ENCODE assay signal across 8 mouse cellular contexts in genomic region chr16:8470132-8470531, GRCm38 (mm10). TPM values are rescaled to one million over a fixed set of nuclear protein-coding genes. Genes with fewer than 3 reads are reported as not detected.
DNase-seq lines count a peak whose midpoint lies in the region; ATAC-seq and TF ChIP-seq lines count a peak whose summit lies in the region.

No protein-coding gene starts in this region.

- 0 out of 2 replicates have a peak, but pooled peaks have one; percentile 20 for ATAC-seq in kidney, embryonic 14.5 days (ENCODE audit: low FRiP score, low TSS enrichment)
- peak; percentile 19; the same call in 1 of the 2 replicates for ATAC-seq in common myeloid progenitor, adult 5-6 weeks (replicated peaks; ENCODE audit: low read depth, poor library complexity, severe bottlenecking)
- ATAC-seq in hindbrain, postnatal 0 days, result peak; percentile 41; the same call in 1 of the 2 replicates
- ATAC-seq in midbrain, embryonic 15.5 days (replicated peaks), result peak; percentile 78

- no peak overlapping the region for H3K27ac ChIP-seq in kidney, embryonic 14.5 days (ENCODE audit: low read depth, low read length)
- H3K27ac ChIP-seq in hindbrain, postnatal 0 days, result 0 out of 2 replicates have a peak overlapping the region, but pooled peaks have one; percentile 73
- no peak overlapping the region for H3K27ac ChIP-seq in midbrain, embryonic 15.5 days

- 79% methylated on average over 2 of the region's 2 CpGs for WGBS in kidney, embryonic 14.5 days
- WGBS in hindbrain, postnatal 0 days, result 81% methylated on average over 2 of the region's 2 CpGs
- WGBS in midbrain, embryonic 15.5 days, result 74% methylated on average over 2 of the region's 2 CpGs

- H3K9ac ChIP-seq in kidney, embryonic 14.5 days (ENCODE audit: low read depth, low read length), result no peak overlapping the region; the same call in 1 of the 2 replicates
- no peak overlapping the region for H3K9ac ChIP-seq in hindbrain, postnatal 0 days (replicated peaks; ENCODE audit: low read length)
- H3K9ac ChIP-seq in midbrain, embryonic 15.5 days, result 0 out of 2 replicates have a peak overlapping the region, but pooled peaks have one; percentile 82

- H3K4me2 ChIP-seq in kidney, embryonic 14.5 days (replicated peaks; ENCODE audit: low read depth, low read length), result peak overlapping the region; percentile 54
- H3K4me2 ChIP-seq in hindbrain, postnatal 0 days (ENCODE audit: low read depth, low read length), result peak overlapping the region; percentile 72
- peak overlapping the region; percentile 92 for H3K4me2 ChIP-seq in midbrain, embryonic 15.5 days

- H3K27me3 ChIP-seq in kidney, embryonic 14.5 days (ENCODE audit: control insufficient read depth, insufficient read depth, low read length), result no peaks in the 10 kb centered on the region
- H3K27me3 ChIP-seq in hindbrain, postnatal 0 days (ENCODE audit: insufficient read depth, low read length), result no peaks in the 10 kb centered on the region
- H3K27me3 ChIP-seq in midbrain, embryonic 15.5 days (replicated peaks), result 0 out of 2 replicates have a peak, but pooled peaks cover 3% of the 10 kb centered on the region

- no peak for DNase-seq in kidney, postnatal 14 days
- DNase-seq in hindbrain, postnatal 0 days (ENCODE audit: low spot score), result no peak
- no peak for DNase-seq in urinary bladder, adult 2 months (ENCODE audit: low spot score)
- DNase-seq in thymus, postnatal 14 days, result no peak
- no peak for DNase-seq in adrenal gland, adult 8-10 months

- peak overlapping the region; percentile 76 for H3K4me3 ChIP-seq in kidney, embryonic 14.5 days (ENCODE audit: low read length)
- peak overlapping the region; percentile 60 for H3K4me3 ChIP-seq in hindbrain, postnatal 0 days (ENCODE audit: low read length)
- peak overlapping the region; percentile 89 for H3K4me3 ChIP-seq in midbrain, embryonic 15.5 days

- TF ChIP-seq CTCF in hindbrain, postnatal 0 days (IDR thresholded peaks at IDR 0.05; ENCODE audit: low read depth), result no peak

- H3K36me3 ChIP-seq in kidney, embryonic 14.5 days (ENCODE audit: control insufficient read depth, insufficient read depth, low read length), result no peaks in the 10 kb centered on the region; the same call in 1 of the 2 replicates
- H3K36me3 ChIP-seq in hindbrain, postnatal 0 days (ENCODE audit: insufficient read depth, low read length), result no peaks in the 10 kb centered on the region
- no peaks in the 10 kb centered on the region for H3K36me3 ChIP-seq in midbrain, embryonic 15.5 days (replicated peaks)

- H3K9me3 ChIP-seq in kidney, embryonic 14.5 days (ENCODE audit: control insufficient read depth, low read length), result no peaks in the 10 kb centered on the region
- H3K9me3 ChIP-seq in hindbrain, postnatal 0 days (ENCODE audit: low read length), result no peaks in the 10 kb centered on the region
- H3K9me3 ChIP-seq in midbrain, embryonic 15.5 days, result no peaks in the 10 kb centered on the region

- H3K4me1 ChIP-seq in kidney, embryonic 14.5 days (ENCODE audit: control insufficient read depth, insufficient read depth, low read length), result no peaks in the 10 kb centered on the region
- H3K4me1 ChIP-seq in hindbrain, postnatal 0 days (ENCODE audit: insufficient read depth, low read length), result peaks cover 6% of the 10 kb centered on the region; the same call in 1 of the 2 replicates
- H3K4me1 ChIP-seq in midbrain, embryonic 15.5 days, result peaks cover 14% of the 10 kb centered on the region

RNA-seq across cellular contexts. Expression of gene Mettl22, which starts 0.5 kb away (rescaled TPM):
- polyA plus RNA-seq in kidney, embryonic 14.5 days (2014; fragmentation: Nextera tagmentation; extraction: Ambion mirVana), result 20.5 and 22.2 TPM in 2 replicates
- total RNA-seq in common myeloid progenitor, adult 5-6 weeks (2017), result 16.2 and 19.4 TPM in 2 replicates
- total RNA-seq in hindbrain, postnatal 0 days (2014; rRNA removed), result 34.0 and 39.0 TPM in 2 replicates
- polyA plus RNA-seq in hindbrain, postnatal 0 days (2015; fragmentation: Nextera tagmentation; extraction: Ambion mirVana), result 66.3 and 66.9 TPM in 2 replicates
- polyA plus RNA-seq in midbrain, embryonic 15.5 days (2015; fragmentation: Nextera tagmentation; extraction: Ambion mirVana), result 57.2 and 63.7 TPM in 2 replicates
- polyA plus RNA-seq in urinary bladder, adult 2 months (2012; rRNA removed), result 26.1 and 28.4 TPM in 2 replicates
- total RNA-seq in adrenal gland, adult 8-10 months (2022), result 10 to 100 TPM; 16.4 to 22.2 (median 19.1) TPM

RNA-seq across cellular contexts. Expression of gene Abat, which starts 43.1 kb away (rescaled TPM):
- 15.8 and 27.2 TPM in 2 replicates for polyA plus RNA-seq in kidney, embryonic 14.5 days (2014; fragmentation: Nextera tagmentation; extraction: Ambion mirVana)
- total RNA-seq in common myeloid progenitor, adult 5-6 weeks (2017), result 0.41 TPM in 1 of 2 replicates, not detected in the other
- total RNA-seq in hindbrain, postnatal 0 days (2014; rRNA removed), result 149 and 157 TPM in 2 replicates
- 108 and 111 TPM in 2 replicates for polyA plus RNA-seq in hindbrain, postnatal 0 days (2015; fragmentation: Nextera tagmentation; extraction: Ambion mirVana)
- polyA plus RNA-seq in midbrain, embryonic 15.5 days (2015; fragmentation: Nextera tagmentation; extraction: Ambion mirVana), result 68.6 and 69.4 TPM in 2 replicates
- polyA plus RNA-seq in urinary bladder, adult 2 months (2012; rRNA removed), result 11.7 and 16.7 TPM in 2 replicates
- total RNA-seq in adrenal gland, adult 8-10 months (2022), result 100 to 1,000 TPM in 3 of 4 experiments, 10 to 100 TPM in 1; 88.1 to 157 (median 111) TPM

RNA-seq across cellular contexts. Expression of gene Tmem114, which starts 45.2 kb away (rescaled TPM):
- not detected in 2 replicates for polyA plus RNA-seq in kidney, embryonic 14.5 days (2014; fragmentation: Nextera tagmentation; extraction: Ambion mirVana)
- total RNA-seq in common myeloid progenitor, adult 5-6 weeks (2017), result not detected in 2 replicates
- 1.2 and 3.4 TPM in 2 replicates for total RNA-seq in hindbrain, postnatal 0 days (2014; rRNA removed)
- polyA plus RNA-seq in hindbrain, postnatal 0 days (2015; fragmentation: Nextera tagmentation; extraction: Ambion mirVana), result 2.0 and 2.1 TPM in 2 replicates
- 0.27 and 0.40 TPM in 2 replicates for polyA plus RNA-seq in midbrain, embryonic 15.5 days (2015; fragmentation: Nextera tagmentation; extraction: Ambion mirVana)
- 0.04 TPM in 1 of 2 replicates, not detected in the other for polyA plus RNA-seq in urinary bladder, adult 2 months (2012; rRNA removed)
- not detected for total RNA-seq in adrenal gland, adult 8-10 months (2022)

Comparison
In these comparisons a context has a peak if more than half of its experiments do, and no peak if none do; other contexts are left out.
1. ATAC-seq: peak in every context shown above with its lines; median percentile 78 in midbrain, embryonic 15.5 days; 41 in hindbrain, postnatal 0 days; 20 in kidney, embryonic 14.5 days; 19 in common myeloid progenitor, adult 5-6 weeks.